Mouse (Mus musculus) testis, adult 2 months (tissue): ENCODE data around the gene Cadm4.

Experiments used
- CTCF ChIP-seq: fragments of 200-500 bp; IDR thresholded peaks from 2 replicates; pipeline ENCODE4 v1.5.1; 2012; ENCODE audit warnings: low read depth, mild to moderate bottlenecking, inconsistent platforms, low read length, moderate library complexity; ENCODE audit not compliant: control insufficient read depth, insufficient read depth, insufficient replicate concordance
- POLR2A ChIP-seq: fragments of 200-500 bp; IDR thresholded peaks from 2 replicates; pipeline ENCODE4 v1.6.1; 2012; ENCODE audit warnings: low read depth, mild to moderate bottlenecking, inconsistent platforms, low read length, moderate library complexity; ENCODE audit not compliant: control insufficient read depth

GRCm38 (mm10) chr7:24466835-24467234 lies 15.0 kb upstream of the Cadm4 start:
- TF ChIP-seq POLR2A (no peak), CTCF (no peak)
